In the genomic region with DNA sequence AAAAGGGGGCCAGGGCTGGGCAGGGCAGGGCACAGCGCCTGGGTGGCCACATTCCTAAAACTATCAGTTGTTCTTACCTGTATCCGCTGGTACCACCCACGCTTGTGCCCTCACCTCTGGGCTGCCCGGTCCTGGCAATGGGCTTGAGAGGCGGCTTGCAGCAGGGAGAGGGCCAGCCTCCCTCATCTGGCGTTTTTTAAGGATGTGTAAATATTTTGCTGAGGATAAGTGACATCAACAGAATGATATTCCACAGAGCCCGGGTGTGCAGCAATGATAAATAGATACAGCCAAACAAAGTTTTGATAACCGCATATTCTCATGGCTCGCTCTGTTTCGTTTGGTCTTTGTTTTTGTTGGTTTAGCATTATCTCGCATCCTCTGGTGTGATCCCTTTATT, we compare ENCODE assay signal across 9 mouse cellular contexts. TPM values are rescaled to one million over a fixed set of nuclear protein-coding genes. Genes with fewer than 3 reads are reported as not detected.
DNase-seq lines count a peak whose midpoint lies in the region; ATAC-seq and TF ChIP-seq lines count a peak whose summit lies in the region.
"Had no signal": no experiment of that assay in that cellular context is flagged by ENCODE, and none has a peak within 500 bp of the region (broad histone marks: within the 10 kb centered on the region; RNA-seq: fewer than 3 reads in every experiment).

No protein-coding gene starts in this region.

- no peak for ATAC-seq in liver, embryonic 12.5 days
- ATAC-seq in stomach, embryonic 16.5 days (ENCODE audit: insufficient read depth, low FRiP score): no peak

- H3K36me3 ChIP-seq in liver, embryonic 12.5 days: no peaks in the 10 kb centered on the region
- H3K36me3 ChIP-seq in stomach, embryonic 16.5 days (ENCODE audit: control insufficient read depth, insufficient read depth, low read length): no peaks in the 10 kb centered on the region
- no peaks in the 10 kb centered on the region for H3K36me3 ChIP-seq in thymus, adult 2 months (ENCODE audit: control insufficient read depth, insufficient read depth, low read length)

- no peak for TF ChIP-seq POLR2A in lung, adult 2 months (IDR thresholded peaks at IDR 0.05; ENCODE audit: borderline replicate concordance, extremely low read depth, low read depth, low read length)
- TF ChIP-seq POLR2A in thymus, adult 2 months (IDR thresholded peaks at IDR 0.05; ENCODE audit: control insufficient read depth, extremely low read depth, insufficient read depth, low read length, poor library complexity): no peak

- H3K4me2 ChIP-seq in liver, embryonic 12.5 days: peak overlapping the region; percentile 66
- peak overlapping the region; percentile 68 for H3K4me2 ChIP-seq in stomach, embryonic 16.5 days (ENCODE audit: low read depth, low read length)

- peak overlapping the region; percentile 37 for H3K4me3 ChIP-seq in lung, adult 2 months (replicated peaks; ENCODE audit: extremely low read depth, low read depth, low read length)
- no peak overlapping the region for H3K4me3 ChIP-seq in liver, embryonic 12.5 days
- peak overlapping the region; percentile 60 for H3K4me3 ChIP-seq in stomach, embryonic 16.5 days (replicated peaks; ENCODE audit: low read length)
- no peak overlapping the region for H3K4me3 ChIP-seq in thymus, adult 2 months (ENCODE audit: control insufficient read depth, insufficient read depth, low read length)

- H3K27me3 ChIP-seq in liver, embryonic 12.5 days (replicated peaks): peaks cover 75% of the 10 kb centered on the region
- H3K27me3 ChIP-seq in stomach, embryonic 16.5 days (ENCODE audit: control insufficient read depth, insufficient read depth, low read length): peaks cover 25% of the 10 kb centered on the region
- no peaks in the 10 kb centered on the region for H3K27me3 ChIP-seq in thymus, adult 2 months (ENCODE audit: control insufficient read depth, insufficient read depth, low read length)

- no peak for TF ChIP-seq CTCF in lung, adult 2 months (IDR thresholded peaks at IDR 0.05; ENCODE audit: insufficient read depth, low read length)
- no peak for TF ChIP-seq CTCF in thymus, adult 2 months (IDR thresholded peaks at IDR 0.05; ENCODE audit: borderline replicate concordance, control insufficient read depth, extremely low read depth, insufficient read depth, low read length, poor library complexity)

- H3K9ac ChIP-seq in liver, embryonic 12.5 days: no peak overlapping the region
- 0 out of 2 replicates have a peak overlapping the region, but pooled peaks have one; percentile 67 for H3K9ac ChIP-seq in stomach, embryonic 16.5 days (ENCODE audit: low read length)
- H3K9ac ChIP-seq: liver, embryonic 14.5 days had no signal

- no peaks in the 10 kb centered on the region for H3K9me3 ChIP-seq in liver, embryonic 12.5 days (replicated peaks)
- no peaks in the 10 kb centered on the region for H3K9me3 ChIP-seq in stomach, embryonic 16.5 days (replicated peaks; ENCODE audit: control insufficient read depth, low read length)

- peak; percentile 23 for DNase-seq in adrenal gland, adult 2 months
- DNase-seq in adrenal gland, adult 8-10 months: no peak
- no peak for DNase-seq in lung, adult 2 months
- no peak for DNase-seq in lung, postnatal 25 days (ENCODE audit: low spot score)
- DNase-seq in layer of hippocampus, adult 9-10 months (ENCODE audit: low spot score): no peak
- no peak for DNase-seq in thymus, adult 2 months

- no peak overlapping the region for H3K27ac ChIP-seq in liver, embryonic 12.5 days
- peak overlapping the region; percentile 55; the same call in 1 of the 2 replicates for H3K27ac ChIP-seq in stomach, embryonic 16.5 days (ENCODE audit: low read length)
- H3K27ac ChIP-seq in thymus, adult 2 months (ENCODE audit: control insufficient read depth, insufficient read depth, low read length): no peak overlapping the region
- H3K27ac ChIP-seq: liver, embryonic 14.5 days had no signal

- WGBS in lung, adult 2 months: 29% methylated on average over 11 of the region's 11 CpGs
- WGBS in liver, embryonic 12.5 days (ENCODE audit: insufficient replicate concordance): 22% methylated on average over 10 of the region's 11 CpGs
- 28% methylated on average over 11 of the region's 11 CpGs for WGBS in stomach, embryonic 16.5 days
- 84% methylated on average over 11 of the region's 11 CpGs for WGBS in thymus, adult 2 months

- peaks cover 5% of the 10 kb centered on the region for H3K4me1 ChIP-seq in lung, adult 2 months (ENCODE audit: control insufficient read depth, insufficient read depth, low read length)
- H3K4me1 ChIP-seq in liver, embryonic 12.5 days: no peaks in the 10 kb centered on the region
- H3K4me1 ChIP-seq in stomach, embryonic 16.5 days (ENCODE audit: control insufficient read depth, insufficient read depth, low read length): 0 out of 2 replicates have a peak, but pooled peaks cover 3% of the 10 kb centered on the region
- no peaks in the 10 kb centered on the region for H3K4me1 ChIP-seq in thymus, adult 2 months (replicated peaks; ENCODE audit: control insufficient read depth, insufficient read depth, low read length)

RNA-seq across cellular contexts. Expression of a gene that starts 1.7 kb away (rescaled TPM):
- 10 to 100 TPM; 22.0 to 26.3 TPM for total RNA-seq in adrenal gland, adult 2 months (2021)
- 24.7 and 29.3 TPM in 2 replicates for polyA plus RNA-seq in adrenal gland, adult 2 months (2012; rRNA removed)
- total RNA-seq in adrenal gland, adult 8-10 months (2022): 10 to 100 TPM; 18.7 to 26.4 (median 22.8) TPM
- 8.4 and 8.6 TPM in 2 replicates for polyA plus RNA-seq in lung, adult 2 months (2012; rRNA removed)
- polyA plus RNA-seq in liver, embryonic 12.5 days (2016; fragmentation: Nextera tagmentation; extraction: Ambion mirVana): 0.72 and 0.78 TPM in 2 replicates
- 10.3 and 10.6 TPM in 2 replicates for polyA plus RNA-seq in stomach, embryonic 16.5 days (2015; fragmentation: Nextera tagmentation; extraction: Ambion mirVana)
- polyA plus RNA-seq in thymus, adult 2 months (2012; rRNA removed): 1.5 and 3.8 TPM in 2 replicates

Comparison
In these comparisons a context has a peak if more than half of its experiments do, and no peak if none do; other contexts are left out.
1. H3K4me3 ChIP-seq: peak in lung, adult 2 months (single experiment) and stomach, embryonic 16.5 days (single experiment); none in liver, embryonic 12.5 days (single experiment) and thymus, adult 2 months (single experiment).